Mouse (Mus musculus) myocyte (in vitro differentiated cells): ENCODE data around the gene Gpr183.

ENCODE experiments used
- E2F4 ChIP-seq: IDR thresholded peaks from one replicate; pipeline ENCODE4 v1.6.1; 2011; ENCODE audit warnings: mild to moderate bottlenecking, control low read depth, moderate library complexity; ENCODE audit not compliant: insufficient read depth
- MYOG ChIP-seq, 3 experiments: IDR thresholded peaks; one replicate each; pipeline ENCODE4 v1.6.1; 2011; ENCODE audit warnings: control low read depth in 2 of 3, low read depth in 2 of 3, mild to moderate bottlenecking in 2 of 3; ENCODE audit not compliant: insufficient read length in 2 of 3, control insufficient read depth in 1 of 3, insufficient read depth in 1 of 3
- POLR2A ChIP-seq: IDR thresholded peaks from one replicate; pipeline ENCODE4 v1.6.1; 2011; ENCODE audit warnings: low read depth, mild to moderate bottlenecking, control low read depth, moderate library complexity; ENCODE audit not compliant: insufficient read length
- TCF12 ChIP-seq: IDR thresholded peaks from one replicate; pipeline ENCODE4 v1.6.1; 2011; ENCODE audit warnings: mild to moderate bottlenecking, control low read depth; ENCODE audit not compliant: poor library complexity, insufficient read depth, severe bottlenecking
- USF1 ChIP-seq: IDR thresholded peaks from one replicate; pipeline ENCODE4 v1.6.1; 2011; ENCODE audit warnings: low read depth, mild to moderate bottlenecking, control low read depth, moderate library complexity

- TF ChIP-seq POLR2A = no peak
- no peak for TF ChIP-seq MYOG (IDR thresholded peaks at IDR 0.05; ENCODE audit: control insufficient read depth in 1 of 3, insufficient read depth in 1 of 3, insufficient read length in 2 of 3, low read depth in 2 of 3)
- no peak for TF ChIP-seq USF1
- TF ChIP-seq TCF12 = no peak
- no peak for TF ChIP-seq E2F4
Observed at GRCm38 (mm10) chr14:121949897-121950296, 15.1 kb downstream of the Gpr183 start.
